Mouse (Mus musculus) brain, embryonic 14.5 days (tissue): ENCODE measurements around the gene Setd1b.
A peak's percentile ranks its signal among the peaks of the same experiment; 100 is the strongest.

ENCODE experiments used
- CTCF ChIP-seq: fragments of 200-500 bp; IDR thresholded peaks from 2 replicates; pipeline ENCODE4 v1.5.1; 2012; ENCODE audit warnings: inconsistent platforms, mild to moderate bottlenecking, moderate library complexity, borderline replicate concordance; ENCODE audit not compliant: insufficient read depth, insufficient read length; ENCODE audit errors: extremely low read depth
- POLR2A ChIP-seq: fragments of 200-500 bp; IDR thresholded peaks from 2 replicates; pipeline ENCODE4 v1.6.1; 2012; ENCODE audit warnings: mild to moderate bottlenecking, inconsistent platforms, borderline replicate concordance; ENCODE audit not compliant: poor library complexity, insufficient read depth, insufficient read length, severe bottlenecking; ENCODE audit errors: extremely low read depth

DNA sequence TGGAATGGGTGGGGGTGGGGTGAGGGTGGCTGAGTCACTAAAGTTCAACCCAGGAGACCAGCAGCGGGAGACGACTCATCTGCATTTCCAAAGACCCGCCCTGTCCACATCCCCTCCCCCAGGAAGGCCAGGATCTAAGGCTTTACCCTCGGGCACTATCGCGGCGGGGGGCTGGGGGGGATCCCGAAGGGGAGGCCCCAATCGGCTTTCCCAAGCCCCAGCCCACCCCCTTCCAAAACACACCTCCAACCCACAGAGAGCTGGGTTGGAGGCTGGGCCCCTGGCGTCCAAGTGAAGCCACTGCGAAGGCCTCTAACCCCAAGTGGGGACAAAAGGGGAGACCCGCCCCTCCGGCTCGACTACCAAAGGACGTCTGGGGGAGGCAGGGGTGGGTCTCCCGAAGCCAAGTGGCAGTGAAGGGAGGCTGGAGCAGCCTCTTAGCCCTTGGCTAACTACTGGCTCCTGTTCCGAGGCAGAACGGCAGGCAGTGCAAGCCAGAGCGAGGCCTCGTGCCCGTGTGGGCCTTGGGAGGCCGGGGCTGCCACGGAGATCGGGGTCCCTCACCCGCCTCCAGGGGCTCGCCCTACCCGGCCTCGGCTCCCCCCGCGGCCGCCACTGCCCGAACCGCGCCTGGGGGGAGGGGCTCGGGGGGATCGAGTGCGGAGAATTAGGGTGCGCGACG is 3.6 kb upstream of the Setd1b start:
- TF ChIP-seq CTCF: peak; percentile 6; the same call in 1 of the 2 replicates
- TF ChIP-seq POLR2A: peak; percentile 52; the same call in 1 of the 2 replicates
